Mouse (Mus musculus) erythroblast, embryonic 14.5 days (primary cell): ENCODE data around the gene Mindy4. TPM values are rescaled to one million over a fixed set of nuclear protein-coding genes. Genes with fewer than 3 reads are reported as not detected.
A peak's percentile ranks its signal among the peaks of the same experiment; 100 is the strongest.

Experiments used
- H3K27me3 ChIP-seq: 2 replicates; pipeline ENCODE4 v1.6.1; 2012; ENCODE audit warnings: inconsistent platforms; ENCODE audit not compliant: control insufficient read depth
- H3K36me3 ChIP-seq: 2 replicates; pipeline ENCODE4 v1.6.1; 2012; ENCODE audit warnings: mild to moderate bottlenecking, inconsistent platforms; ENCODE audit not compliant: control insufficient read depth
- H3K4me1 ChIP-seq: 2 replicates; pipeline ENCODE4 v1.6.1; 2012; ENCODE audit warnings: inconsistent platforms; ENCODE audit not compliant: control insufficient read depth
- H3K4me3 ChIP-seq: replicated peaks from 2 replicates; pipeline ENCODE3; 2012; ENCODE audit warnings: moderate library complexity, mild to moderate bottlenecking, inconsistent platforms
- H3K9me3 ChIP-seq: 2 replicates; pipeline ENCODE4 v1.6.1; 2012; ENCODE audit warnings: low read length, inconsistent platforms, mixed read lengths; ENCODE audit not compliant: control insufficient read depth
- GATA1 ChIP-seq: IDR thresholded peaks from 2 replicates; pipeline ENCODE4 v1.6.1; 2012; ENCODE audit warnings: low read length, inconsistent platforms, mixed read lengths
- TAL1 ChIP-seq: IDR thresholded peaks from 3 replicates; pipeline ENCODE4 v1.6.1; 2012; ENCODE audit warnings: low read length, inconsistent platforms, mixed read lengths
- polyA plus RNA-seq: library from polyadenylated mRNA; stranded (reverse); fragments of >175 nt; gene quantifications from 2 replicates; pipeline ENCODE4 v1.2.3, GENCODE M21; 2012

Mindy4 gene
- polyA plus RNA-seq, 1 experiment: 0.01 TPM

DNA sequence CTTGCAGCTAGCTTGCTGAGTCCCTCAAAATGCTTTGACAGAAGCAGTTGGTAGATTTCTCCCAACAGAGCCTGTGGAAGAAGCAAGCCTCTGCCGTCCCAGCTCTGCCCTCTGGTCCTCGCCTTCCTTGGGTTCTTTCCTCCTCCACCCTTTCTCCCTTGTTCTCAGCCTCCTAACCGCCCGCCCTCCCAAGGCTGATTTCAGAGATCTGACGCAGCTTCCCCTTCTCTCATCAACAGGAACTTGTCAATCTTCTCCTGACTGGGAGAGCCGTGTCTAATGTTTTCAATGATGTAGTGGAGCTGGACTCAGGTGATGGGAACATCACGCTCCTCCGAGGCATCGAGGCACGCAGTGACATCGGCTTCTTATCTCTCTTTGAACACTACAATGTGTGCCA lies 97.5 kb downstream of the Mindy4 start:
- H3K27me3 ChIP-seq: no peaks in the 10 kb centered on the region
- H3K36me3 ChIP-seq: no peaks in the 10 kb centered on the region
- H3K9me3 ChIP-seq: no peaks in the 10 kb centered on the region
- no peak overlapping the region for H3K4me3 ChIP-seq
- H3K4me1 ChIP-seq: peaks cover 30% of the 10 kb centered on the region
- TF ChIP-seq GATA1 (no peak), TAL1 (no peak)

DNA sequence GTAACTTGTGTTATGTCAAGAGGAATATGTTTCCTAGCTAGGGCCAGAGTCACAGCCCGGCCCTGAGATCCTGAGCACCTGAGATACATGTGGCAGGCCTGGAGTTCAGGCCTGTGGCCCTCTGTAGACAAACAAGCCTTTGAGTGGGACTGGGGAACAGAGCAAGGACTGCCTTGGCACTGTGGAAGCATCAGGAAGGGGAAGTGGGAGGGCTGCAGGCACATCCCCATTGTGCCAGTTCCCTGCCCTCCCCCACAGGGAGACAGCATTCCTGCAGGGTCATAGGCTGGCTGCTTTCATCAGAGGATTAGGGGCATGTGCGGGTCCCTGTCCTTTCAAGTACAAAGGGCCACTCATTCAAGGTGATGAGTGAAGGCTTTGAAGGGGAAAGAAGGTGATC lies 107.0 kb downstream of the Mindy4 start:
- no peaks in the 10 kb centered on the region for H3K9me3 ChIP-seq
- peaks cover 39% of the 10 kb centered on the region for H3K4me1 ChIP-seq
- H3K4me3 ChIP-seq: no peak overlapping the region
- no peaks in the 10 kb centered on the region for H3K36me3 ChIP-seq
- no peaks in the 10 kb centered on the region for H3K27me3 ChIP-seq
- TF ChIP-seq GATA1 (no peak), TAL1 (no peak)

DNA sequence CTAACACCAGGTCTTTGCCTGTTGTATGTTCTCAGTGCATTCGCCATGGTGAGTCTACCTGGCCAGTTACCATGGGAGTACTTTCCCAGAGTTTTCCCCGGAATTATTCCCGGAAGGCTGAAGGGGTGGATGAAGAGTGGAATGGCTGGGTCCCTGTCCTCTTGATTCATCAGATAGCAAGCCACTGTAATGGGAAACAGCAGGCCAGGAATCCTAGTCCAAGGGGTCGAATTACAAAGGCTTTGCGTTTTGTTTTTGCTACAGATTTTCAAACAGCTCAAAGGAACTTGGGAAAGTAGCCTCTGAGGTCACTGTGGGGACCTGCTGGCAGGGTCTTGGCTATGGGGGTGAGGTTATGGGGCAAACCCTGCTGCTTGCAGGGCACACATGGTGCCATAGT lies 108.8 kb downstream of the Mindy4 start:
- Histone ChIP-seq H3K4me1 (peaks cover 39% of the 10 kb centered on the region), H3K4me3 (no peak overlapping the region), H3K9me3 (no peaks in the 10 kb centered on the region), H3K36me3 (no peaks in the 10 kb centered on the region), H3K27me3 (no peaks in the 10 kb centered on the region)
- TF ChIP-seq GATA1 (no peak), TAL1 (no peak)

DNA sequence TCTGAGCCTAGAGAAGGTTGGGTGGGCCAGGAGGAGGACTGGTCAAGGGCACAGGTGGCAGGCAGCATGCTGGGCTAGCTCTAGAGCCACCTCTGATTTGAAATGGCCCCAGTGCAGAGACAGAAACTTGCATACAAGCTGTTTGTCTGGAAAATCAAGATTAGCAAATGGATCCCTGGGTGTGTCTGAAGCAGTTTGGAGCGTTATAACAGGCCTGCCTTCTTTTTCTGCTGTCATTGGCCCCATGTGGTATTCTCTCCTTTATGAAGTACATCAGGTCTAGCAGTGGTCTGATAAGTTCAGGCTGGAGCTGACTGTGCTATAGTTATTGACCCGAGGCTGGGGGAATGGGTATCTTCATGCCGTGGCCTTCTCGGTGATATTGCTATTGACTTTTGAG lies 110.7 kb downstream of the Mindy4 start:
- Histone ChIP-seq H3K27me3 (no peaks in the 10 kb centered on the region), H3K4me3 (no peak overlapping the region), H3K36me3 (no peaks in the 10 kb centered on the region), H3K4me1 (peaks cover 51% of the 10 kb centered on the region), H3K9me3 (no peaks in the 10 kb centered on the region)
- TF ChIP-seq GATA1 (no peak), TAL1 (no peak)

GRCm38 (mm10) chr6:55314628-55315027 lies 111.4 kb downstream of the Mindy4 start:
- H3K27me3 ChIP-seq: no peaks in the 10 kb centered on the region
- TF ChIP-seq GATA1: no peak
- no peak for TF ChIP-seq TAL1
- H3K36me3 ChIP-seq: no peaks in the 10 kb centered on the region
- no peaks in the 10 kb centered on the region for H3K9me3 ChIP-seq
- no peak overlapping the region for H3K4me3 ChIP-seq
- peaks cover 58% of the 10 kb centered on the region for H3K4me1 ChIP-seq

DNA sequence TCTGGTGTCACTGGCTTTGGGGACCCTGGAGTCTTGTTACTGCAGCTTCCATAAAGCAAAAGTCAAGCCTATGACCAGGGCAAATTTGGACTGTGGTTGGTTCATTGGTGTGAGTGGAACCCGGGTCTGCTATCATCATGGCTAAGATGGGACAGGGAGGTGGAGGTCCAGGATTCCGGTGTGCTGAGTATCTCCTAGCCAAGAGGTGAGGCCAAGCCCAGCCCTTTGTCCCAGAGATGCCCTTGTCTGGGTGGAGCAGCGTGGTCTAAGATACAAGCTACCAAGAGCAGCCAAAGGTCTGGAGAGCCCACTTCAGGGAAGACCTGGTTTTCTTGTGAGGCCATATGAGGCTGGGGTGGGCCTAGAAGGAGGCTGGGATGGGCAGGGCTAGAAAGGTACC lies 115.4 kb downstream of the Mindy4 start:
- Histone ChIP-seq H3K4me3 (no peak overlapping the region), H3K4me1 (peaks cover 75% of the 10 kb centered on the region), H3K27me3 (no peaks in the 10 kb centered on the region), H3K9me3 (no peaks in the 10 kb centered on the region), H3K36me3 (no peaks in the 10 kb centered on the region)
- TF ChIP-seq TAL1 (no peak), GATA1 (no peak)

DNA sequence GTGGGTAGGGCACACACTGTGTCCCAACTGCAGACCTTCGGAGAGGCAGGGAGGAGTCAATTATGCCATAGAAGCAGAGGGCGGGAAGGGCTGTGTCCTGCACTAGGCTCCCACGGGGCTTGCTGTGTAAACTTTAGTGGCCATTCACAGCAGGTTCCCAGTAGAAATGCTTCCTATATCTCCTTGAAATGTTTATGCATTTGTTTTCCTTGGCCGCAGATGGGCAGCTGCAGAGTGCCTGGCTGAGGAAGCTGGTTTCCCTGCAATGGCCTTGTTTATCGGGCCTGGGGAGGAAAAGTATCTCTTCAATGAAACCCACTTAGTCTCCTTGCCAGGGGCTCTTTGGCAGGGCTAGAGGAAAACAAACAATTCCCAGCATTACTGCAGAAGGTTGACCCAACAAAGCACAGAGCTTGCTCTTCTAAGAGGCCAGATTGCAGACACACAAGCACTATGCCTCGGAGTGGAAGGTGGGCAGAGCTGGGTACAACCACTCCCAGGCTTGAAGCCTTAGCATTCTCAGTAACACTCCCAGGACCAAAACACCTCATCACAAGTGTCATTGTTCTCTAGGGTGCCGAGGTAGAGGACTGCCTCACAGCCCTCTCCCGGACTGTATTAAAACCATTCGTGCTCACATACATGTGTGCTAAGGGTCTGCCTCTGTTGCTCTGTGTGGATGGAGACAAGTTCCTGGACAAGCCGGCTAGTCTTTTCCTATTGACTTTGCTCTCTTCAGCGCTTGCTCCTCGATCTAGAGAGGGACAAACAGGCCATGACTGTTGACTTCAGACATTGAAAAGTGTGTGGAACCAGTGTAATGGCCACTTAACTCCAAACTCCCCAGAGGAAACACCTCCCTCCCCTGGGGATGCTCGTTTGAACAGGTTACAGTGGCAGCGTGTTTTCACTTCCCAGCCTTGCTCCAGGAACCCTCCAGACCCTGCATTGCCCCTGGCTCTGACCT lies 116.7 kb downstream of the Mindy4 start:
- no peaks in the 10 kb centered on the region for H3K27me3 ChIP-seq

GRCm38 (mm10) chr6:55320894-55321293 lies 117.7 kb downstream of the Mindy4 start:
- Histone ChIP-seq H3K36me3 (no peaks in the 10 kb centered on the region), H3K4me3 (no peak overlapping the region), H3K4me1 (peaks cover 82% of the 10 kb centered on the region), H3K27me3 (no peaks in the 10 kb centered on the region), H3K9me3 (no peaks in the 10 kb centered on the region)
- TF ChIP-seq TAL1 (no peak), GATA1 (no peak)

More for the DNA sequence above, 116.7 kb downstream of the Mindy4 start:
- H3K4me1 ChIP-seq: peaks cover 75% of the 10 kb centered on the region
- H3K9me3 ChIP-seq: no peaks in the 10 kb centered on the region
- no peaks in the 10 kb centered on the region for H3K36me3 ChIP-seq
- H3K4me3 ChIP-seq: no peak overlapping the region
- TF ChIP-seq GATA1 (no peak), TAL1 (no peak)

DNA sequence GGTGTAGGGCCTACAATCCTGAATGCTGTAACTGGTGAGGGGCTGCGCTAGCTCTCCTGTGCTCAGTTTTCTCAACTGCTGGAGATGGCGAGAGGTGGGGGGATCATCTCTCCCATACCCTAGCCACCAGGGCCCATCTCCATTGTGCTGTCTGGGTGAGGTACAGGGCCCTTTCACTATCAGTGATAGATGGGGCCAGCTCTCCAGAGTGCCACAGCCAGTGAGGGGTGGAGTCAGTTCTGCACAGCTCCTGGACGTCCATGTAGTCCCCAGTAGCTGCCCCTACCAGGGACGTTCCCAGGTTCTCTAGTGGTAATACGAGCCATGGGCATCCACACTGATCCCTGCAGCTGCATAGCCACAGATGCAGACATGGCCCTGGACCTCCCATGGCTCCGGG lies 118.3 kb downstream of the Mindy4 start:
- no peaks in the 10 kb centered on the region for H3K9me3 ChIP-seq
- TF ChIP-seq TAL1 (no peak), GATA1 (no peak)
- peak overlapping the region; percentile 26 for H3K4me3 ChIP-seq
- H3K4me1 ChIP-seq: peaks cover 89% of the 10 kb centered on the region
- H3K27me3 ChIP-seq: no peaks in the 10 kb centered on the region
- no peaks in the 10 kb centered on the region for H3K36me3 ChIP-seq
